Mouse (Mus musculus) testis, adult 2 months (tissue): ENCODE results near the gene Wwc1. TPM values are rescaled to one million over a fixed set of nuclear protein-coding genes. Genes with fewer than 3 reads are reported as not detected.
"Not testable (repeated sequence)": the region's sequence is repeated elsewhere in the genome, so short reads cannot be mapped to it uniquely, and the experiment has no call there.

ENCODE experiments used
- H3K27ac ChIP-seq: fragments of 200-500 bp; 2 replicates; pipeline ENCODE4 v1.5.1; 2012; ENCODE audit warnings: low read depth, low read length; ENCODE audit not compliant: control insufficient read depth, insufficient read depth
- H3K27me3 ChIP-seq: fragments of 200-500 bp; 2 replicates; pipeline ENCODE4 v1.6.1; 2012; ENCODE audit warnings: mild to moderate bottlenecking, low read length, moderate library complexity; ENCODE audit not compliant: control insufficient read depth, insufficient read depth
- H3K36me3 ChIP-seq: fragments of 200-500 bp; 2 replicates; pipeline ENCODE4 v1.6.1; 2012; ENCODE audit warnings: mild to moderate bottlenecking, low read length; ENCODE audit not compliant: control insufficient read depth, insufficient read depth
- H3K4me1 ChIP-seq: fragments of 200-500 bp; 2 replicates; pipeline ENCODE4 v1.6.1; 2012; ENCODE audit warnings: low read length; ENCODE audit not compliant: control insufficient read depth, insufficient read depth
- H3K4me3 ChIP-seq: fragments of 200-500 bp; 2 replicates; pipeline ENCODE4 v1.5.1; 2012; ENCODE audit warnings: low read depth, mild to moderate bottlenecking, low read length, moderate library complexity, mixed read lengths; ENCODE audit not compliant: control insufficient read depth
- CTCF ChIP-seq: fragments of 200-500 bp; IDR thresholded peaks from 2 replicates; pipeline ENCODE4 v1.5.1; 2012; ENCODE audit warnings: low read depth, mild to moderate bottlenecking, inconsistent platforms, low read length, moderate library complexity; ENCODE audit not compliant: control insufficient read depth, insufficient read depth, insufficient replicate concordance
- POLR2A ChIP-seq: fragments of 200-500 bp; IDR thresholded peaks from 2 replicates; pipeline ENCODE4 v1.6.1; 2012; ENCODE audit warnings: low read depth, mild to moderate bottlenecking, inconsistent platforms, low read length, moderate library complexity; ENCODE audit not compliant: control insufficient read depth
- polyA plus RNA-seq: library from polyadenylated mRNA; depleted of rRNA; stranded (reverse); fragments of >200 nt; gene quantifications from 2 replicates; pipeline ENCODE4 v1.2.3, GENCODE M21; 2012

The Wwc1 gene
- polyA plus RNA-seq, 1 experiment, result 2.7 TPM

- Histone ChIP-seq H3K4me1 (no peaks in the 10 kb centered on the region), H3K27me3 (no peaks in the 10 kb centered on the region), H3K4me3 (no peak overlapping the region), H3K27ac (no peak overlapping the region), H3K36me3 (no peaks in the 10 kb centered on the region)
- no peak for TF ChIP-seq POLR2A
- TF ChIP-seq CTCF, result no peak
Observed at GRCm38 (mm10) chr11:35855567-35855966, 124.8 kb downstream of the Wwc1 start.

DNA sequence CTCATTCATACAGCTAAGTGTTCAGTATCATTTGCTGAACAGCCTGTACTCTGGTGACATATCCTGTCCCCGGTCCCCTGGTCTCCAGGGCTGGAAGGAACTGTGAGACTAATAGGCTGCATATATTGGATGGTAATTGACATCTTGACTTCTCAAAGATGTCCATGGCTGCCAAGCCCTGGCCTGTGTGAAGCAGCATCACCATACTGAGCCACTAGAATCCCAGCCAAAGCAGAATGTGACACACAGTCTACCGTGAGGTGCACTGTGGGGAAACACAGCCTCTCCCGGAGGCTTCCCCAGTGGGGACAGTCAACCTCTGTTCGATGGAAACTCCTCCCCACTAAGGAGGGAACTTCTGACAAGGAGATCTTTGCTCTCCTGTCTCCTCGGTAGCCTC, 125.4 kb downstream of the Wwc1 start:
- TF ChIP-seq POLR2A (no peak), CTCF (no peak)
- H3K36me3 ChIP-seq, result no peaks in the 10 kb centered on the region
- no peak overlapping the region for H3K4me3 ChIP-seq
- no peak overlapping the region for H3K27ac ChIP-seq
- H3K27me3 ChIP-seq, result no peaks in the 10 kb centered on the region
- no peaks in the 10 kb centered on the region for H3K4me1 ChIP-seq

DNA sequence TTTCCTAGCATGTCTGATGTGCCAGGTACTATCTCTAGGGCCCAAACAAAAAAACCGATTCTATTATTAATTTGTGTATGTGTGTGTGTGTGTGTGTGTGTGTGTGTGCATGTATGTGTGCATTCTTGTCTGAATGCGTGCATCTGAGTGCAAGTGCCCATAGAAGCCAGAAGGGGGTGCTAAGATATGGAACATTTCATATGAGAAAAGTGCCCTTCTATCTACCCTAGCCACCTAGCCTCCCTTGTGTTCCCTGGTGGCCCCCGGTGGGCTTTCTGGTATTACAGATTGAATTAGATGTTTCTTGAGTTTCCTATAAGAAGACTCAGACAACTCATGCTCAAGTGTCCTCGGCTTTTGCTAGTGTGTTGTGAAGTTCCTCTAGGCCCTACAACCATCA, 126.7 kb downstream of the Wwc1 start:
- Histone ChIP-seq H3K4me3 (no peak overlapping the region), H3K27ac (no peak overlapping the region), H3K27me3 (no peaks in the 10 kb centered on the region), H3K4me1 (no peaks in the 10 kb centered on the region), H3K36me3 (no peaks in the 10 kb centered on the region)
- TF ChIP-seq CTCF (no peak), POLR2A (no peak)

DNA sequence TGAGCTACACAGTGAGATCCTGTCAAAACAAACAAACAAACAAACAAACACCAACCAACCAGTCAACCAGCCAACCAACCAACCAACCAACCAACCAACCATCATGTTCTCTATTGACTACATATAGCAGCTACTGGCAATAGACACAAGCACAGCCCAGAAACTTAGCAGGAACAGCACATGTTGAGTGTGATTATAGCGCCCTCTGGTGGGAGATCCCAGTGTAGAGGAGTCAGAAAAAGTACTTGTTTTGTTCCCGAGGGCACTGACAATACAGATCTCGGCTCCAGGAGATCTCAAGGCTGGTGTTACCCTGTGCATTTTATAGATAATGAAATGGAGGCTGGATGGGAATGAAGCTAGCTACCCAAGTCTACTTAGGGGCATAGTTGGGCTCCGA, 127.6 kb downstream of the Wwc1 start:
- no peak for TF ChIP-seq POLR2A
- TF ChIP-seq CTCF, result peak; percentile 13; the same call in 1 of the 2 replicates
- Histone ChIP-seq H3K27ac (no peak overlapping the region), H3K4me1 (no peaks in the 10 kb centered on the region), H3K4me3 (no peak overlapping the region), H3K36me3 (no peaks in the 10 kb centered on the region), H3K27me3 (no peaks in the 10 kb centered on the region)

- no peaks in the 10 kb centered on the region for H3K27me3 ChIP-seq
- no peak overlapping the region for H3K27ac ChIP-seq
- H3K4me3 ChIP-seq, result no peak overlapping the region
- TF ChIP-seq POLR2A (no peak), CTCF (no peak)
- no peaks in the 10 kb centered on the region for H3K36me3 ChIP-seq
- no peaks in the 10 kb centered on the region for H3K4me1 ChIP-seq
Observed at GRCm38 (mm10) chr11:35844299-35844698, 136.0 kb downstream of the Wwc1 start.

DNA sequence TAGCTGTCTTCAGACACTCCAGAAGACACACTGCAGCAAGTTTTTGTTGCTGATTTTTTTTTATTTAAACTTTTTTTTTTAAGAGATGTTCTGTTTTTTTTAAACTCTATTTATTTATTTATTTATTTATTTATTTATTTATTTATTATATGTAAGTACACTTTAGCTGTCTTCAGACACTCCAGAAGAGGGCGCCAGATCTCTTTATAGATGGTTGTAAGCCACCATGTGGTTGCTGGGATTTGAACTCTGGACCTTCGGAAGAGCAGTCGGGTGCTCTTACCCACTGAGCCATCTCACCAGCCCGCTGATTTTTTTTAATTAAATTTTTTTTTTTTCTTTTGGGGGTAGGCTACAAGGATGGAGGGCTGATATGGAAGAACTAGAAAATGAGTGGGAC, 137.8 kb downstream of the Wwc1 start:
- H3K4me3 ChIP-seq, H3K27me3 ChIP-seq, H3K4me1 ChIP-seq, H3K36me3 ChIP-seq, H3K27ac ChIP-seq: not testable (repeated sequence)

- Histone ChIP-seq H3K27me3 (no peaks in the 10 kb centered on the region), H3K36me3 (no peaks in the 10 kb centered on the region), H3K27ac (no peak overlapping the region), H3K4me1 (peaks cover 2% of the 10 kb centered on the region), H3K4me3 (no peak overlapping the region)
- TF ChIP-seq CTCF (no peak), POLR2A (no peak)
Observed at GRCm38 (mm10) chr11:35841738-35842325, 138.5 kb downstream of the Wwc1 start.

DNA sequence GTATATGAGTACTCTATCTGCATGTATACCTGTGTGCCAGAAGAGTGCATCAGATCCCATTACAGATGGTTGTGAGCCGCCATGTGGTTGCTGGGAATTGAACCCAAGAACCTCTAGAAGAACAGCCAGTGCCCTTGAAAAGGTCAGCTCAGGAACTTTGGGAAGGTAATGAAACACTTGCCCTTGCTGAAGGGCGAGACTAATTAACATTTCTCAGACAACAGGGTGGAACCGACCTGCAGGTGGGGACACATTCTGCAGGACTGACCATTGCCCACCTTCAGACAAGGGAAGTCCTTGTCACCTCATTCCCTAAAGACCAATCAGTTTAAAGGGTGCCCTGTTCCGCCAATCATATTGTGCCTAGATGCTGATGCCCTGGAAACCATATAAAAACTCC, 139.5 kb downstream of the Wwc1 start:
- not testable (repeated sequence) for H3K27ac ChIP-seq, H3K27me3 ChIP-seq, H3K36me3 ChIP-seq

More for the DNA sequence above, 139.5 kb downstream of the Wwc1 start:
- not testable (repeated sequence) for H3K4me1 ChIP-seq, H3K4me3 ChIP-seq
